Mouse (Mus musculus) heart, embryonic 12.5 days (tissue): ENCODE data around the gene Fbxo7. TPM values are rescaled to one million over a fixed set of nuclear protein-coding genes. Genes with fewer than 3 reads are reported as not detected.
A peak's percentile ranks its signal among the peaks of the same experiment; 100 is the strongest.

Source experiments
- ATAC-seq: fragments of 200-750 bp; cut with Nextera tagmentation; 2 replicates; pipeline ENCODE4 v1.8.0; 2017; ENCODE audit warnings: moderate TSS enrichment, moderate library complexity; ENCODE audit not compliant: insufficient number of reproducible peaks, low FRiP score
- H3K27ac ChIP-seq: fragments of 300-500 bp; sonication (generic); 2 replicates; pipeline ENCODE4 v1.5.1; 2016; ENCODE audit warnings: mild to moderate bottlenecking, moderate library complexity; ENCODE audit not compliant: poor library complexity, severe bottlenecking
- H3K27me3 ChIP-seq: fragments of 300-500 bp; sonication (generic); replicated peaks from 2 replicates; pipeline ENCODE4 v1.6.1; 2016; ENCODE audit warnings: mild to moderate bottlenecking, moderate library complexity
- H3K36me3 ChIP-seq: fragments of 300-500 bp; sonication (generic); 2 replicates; pipeline ENCODE4 v1.6.1; 2016; ENCODE audit warnings: mild to moderate bottlenecking, moderate library complexity
- H3K4me1 ChIP-seq: fragments of 300-500 bp; sonication (generic); replicated peaks from 2 replicates; pipeline ENCODE4 v1.6.1; 2016; ENCODE audit warnings: mild to moderate bottlenecking
- H3K4me2 ChIP-seq: fragments of 300-500 bp; sonication (generic); 2 replicates; pipeline ENCODE4 v1.6.1; 2016; ENCODE audit warnings: mild to moderate bottlenecking, moderate library complexity
- H3K4me3 ChIP-seq: fragments of 300-500 bp; sonication (generic); 2 replicates; pipeline ENCODE4 v1.5.1; 2016; ENCODE audit warnings: mild to moderate bottlenecking
- H3K9ac ChIP-seq: fragments of 300-500 bp; sonication (generic); 2 replicates; pipeline ENCODE4 v1.6.1; 2016; ENCODE audit warnings: mild to moderate bottlenecking, moderate library complexity
- H3K9me3 ChIP-seq: fragments of 300-500 bp; sonication (generic); replicated peaks from 2 replicates; pipeline ENCODE4 v1.6.1; 2016; ENCODE audit warnings: mild to moderate bottlenecking, moderate library complexity
- WGBS: fragments of 180-500 bp; shearing (Covaris S2); methylation state at CpG from one replicate; pipeline ENCODE4 v1.1.7; 2016; 5-methylcytosine and 5-hydroxymethylcytosine counted together
- polyA plus RNA-seq: library from polyadenylated mRNA; unstranded; fragments of >200 nt; fragmentation: Nextera tagmentation; extraction: Ambion mirVana; gene quantifications from 2 replicates; pipeline ENCODE4 v1.2.1, GENCODE M21; 2016

Fbxo7 gene
- 23.5 and 25.7 TPM in 2 replicates for polyA plus RNA-seq

DNA sequence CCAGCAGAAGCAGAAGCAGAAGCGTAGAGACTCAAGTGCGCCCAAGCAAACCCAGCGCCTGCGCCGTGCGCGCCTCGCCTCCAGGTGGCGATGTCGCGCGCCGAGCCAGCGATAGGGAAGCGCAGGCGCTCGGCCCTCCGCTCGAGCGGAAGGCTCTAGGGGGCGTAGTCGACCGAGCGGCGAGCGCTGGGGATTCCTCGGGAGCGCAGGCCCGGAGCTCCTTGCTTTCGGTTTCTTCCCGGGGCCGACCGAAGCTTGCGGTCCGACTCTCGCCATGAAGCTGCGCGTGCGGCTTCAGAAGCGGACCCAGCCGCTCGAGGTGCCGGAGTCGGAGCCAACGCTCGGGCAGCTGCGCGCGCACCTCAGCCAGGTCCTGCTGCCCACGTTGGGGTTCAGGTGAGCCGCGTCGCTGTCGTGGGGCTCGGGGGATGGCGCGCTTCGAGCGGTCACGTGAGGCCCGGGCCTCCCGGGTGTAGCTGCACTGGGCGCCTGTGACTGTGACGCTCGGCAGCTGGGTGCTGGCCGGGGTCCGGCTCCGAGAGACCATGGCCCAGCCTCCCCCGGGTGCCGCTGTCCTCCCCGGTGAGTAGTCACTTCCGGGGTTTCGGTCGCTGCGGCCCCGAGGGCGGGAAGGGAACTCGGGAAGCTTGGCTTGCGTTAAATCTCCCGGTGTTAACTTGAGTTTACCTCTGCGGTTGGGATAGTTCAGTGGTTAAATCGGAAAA is at the start of gene Fbxo7:
TSS of gene Fbxo7 (plus strand) at position 224 of the 725 bp plus-strand sequence.
- under 1% methylated on average over 82 of the region's 82 CpGs for WGBS
- no peaks in the 10 kb centered on the region for H3K9me3 ChIP-seq
- 0 out of 2 replicates have a peak, but pooled peaks cover 11% of the 10 kb centered on the region for H3K27me3 ChIP-seq
- H3K27ac ChIP-seq: peak within 1 kb of the TSS; percentile 82
- H3K4me1 ChIP-seq: 0 out of 2 replicates have a peak, but pooled peaks cover 5% of the 10 kb centered on the region
- peak; percentile 94 for ATAC-seq
- peak within 1 kb of the TSS; percentile 69 for H3K4me2 ChIP-seq
- peak within 1 kb of the TSS; percentile 75 for H3K4me3 ChIP-seq
- H3K36me3 ChIP-seq: no peaks in the 10 kb centered on the region
- peak within 1 kb of the TSS; percentile 82 for H3K9ac ChIP-seq

DNA sequence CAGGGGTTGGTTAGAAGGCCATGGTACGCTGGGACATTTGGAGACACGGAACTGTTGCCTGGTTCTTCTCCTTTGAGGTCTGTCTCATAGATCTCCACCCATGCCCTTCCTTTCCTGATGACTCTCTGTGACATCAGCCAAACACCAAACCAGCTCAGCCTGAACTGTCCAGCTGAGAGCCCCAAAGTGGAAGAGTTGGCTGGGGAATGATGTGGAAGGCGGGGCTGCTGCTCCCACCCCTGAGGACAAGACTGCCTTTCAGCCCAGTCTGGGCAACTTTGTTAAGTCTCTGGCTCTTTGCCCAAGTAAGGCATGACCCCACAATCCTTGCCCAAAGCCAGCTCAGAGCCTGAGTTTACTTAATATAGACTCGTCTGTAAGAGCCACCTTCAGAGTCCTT is 48.9 kb upstream of the Fbxo7 start:
- no peak overlapping the region for H3K27ac ChIP-seq
- H3K9ac ChIP-seq: no peak overlapping the region
- H3K36me3 ChIP-seq: no peaks in the 10 kb centered on the region
- ATAC-seq: no peak; the same call in 1 of the 2 replicates
- no peak overlapping the region for H3K4me3 ChIP-seq
- H3K4me2 ChIP-seq: no peak overlapping the region
- 72% methylated on average over 4 of the region's 4 CpGs for WGBS
- no peaks in the 10 kb centered on the region for H3K4me1 ChIP-seq
- 0 out of 2 replicates have a peak, but pooled peaks cover 6% of the 10 kb centered on the region for H3K27me3 ChIP-seq
- H3K9me3 ChIP-seq: peaks cover 4% of the 10 kb centered on the region; the same call in 1 of the 2 replicates

DNA sequence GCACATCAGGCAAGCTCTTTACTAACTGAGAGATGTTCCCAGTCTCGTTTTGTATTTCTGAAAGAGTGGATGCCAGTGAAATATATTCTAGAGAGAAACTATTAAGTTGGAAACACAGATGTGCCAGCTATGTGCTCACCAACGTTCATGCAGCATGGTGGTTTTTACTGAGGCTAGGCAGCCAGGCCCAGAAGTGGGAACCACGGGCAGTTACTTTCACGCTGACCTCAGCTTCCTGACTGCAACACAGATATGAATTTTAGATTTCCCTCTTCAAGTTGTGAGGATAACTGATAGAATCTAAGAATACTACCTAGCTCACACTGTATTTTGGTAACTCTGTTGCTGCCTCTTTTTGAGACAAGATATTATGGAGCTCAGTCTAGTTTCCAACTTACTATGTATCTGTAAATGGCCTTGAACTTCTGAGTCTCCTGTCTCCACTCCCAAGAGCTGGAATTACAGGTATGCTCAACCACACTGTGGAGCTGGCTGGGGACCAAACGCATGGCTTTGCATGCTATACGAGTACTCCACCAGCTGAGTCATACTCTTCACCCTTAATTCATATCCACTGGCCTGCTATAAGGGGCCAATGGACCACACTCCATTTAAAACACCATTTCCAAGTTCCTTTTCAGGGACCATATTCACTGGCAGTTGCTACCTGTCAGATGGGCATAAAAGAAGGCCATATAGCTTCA is 32.2 kb upstream of the Fbxo7 start:
- no peaks in the 10 kb centered on the region for H3K4me1 ChIP-seq
- no peak overlapping the region for H3K4me2 ChIP-seq
- H3K9ac ChIP-seq: no peak overlapping the region
- ATAC-seq: no peak
- 67% methylated on average over 6 of the region's 6 CpGs for WGBS
- H3K36me3 ChIP-seq: no peaks in the 10 kb centered on the region
- H3K9me3 ChIP-seq: no peaks in the 10 kb centered on the region
- no peak overlapping the region for H3K4me3 ChIP-seq
- no peaks in the 10 kb centered on the region for H3K27me3 ChIP-seq
- H3K27ac ChIP-seq: no peak overlapping the region

DNA sequence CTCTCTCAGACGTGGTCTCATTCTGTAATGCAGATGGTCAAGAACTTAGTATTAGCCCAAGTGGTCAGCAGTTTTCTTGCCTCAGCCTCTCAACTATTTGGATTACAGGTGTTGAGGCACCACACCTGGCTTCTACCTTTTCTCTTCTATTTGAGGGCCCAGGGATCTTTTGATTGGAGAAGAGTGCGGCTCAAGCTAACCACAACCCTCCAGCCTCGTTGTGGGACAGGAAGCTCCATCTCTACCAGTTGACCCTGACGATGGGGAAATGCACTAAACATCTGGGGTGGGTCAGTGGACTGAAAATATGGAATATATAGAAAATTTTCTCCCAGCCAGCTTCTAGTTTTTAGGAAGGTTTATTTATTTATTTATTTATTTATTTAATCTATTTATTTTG is 29.4 kb upstream of the Fbxo7 start:
- Histone ChIP-seq H3K27me3 (no peaks in the 10 kb centered on the region), H3K27ac (no peak overlapping the region), H3K9me3 (no peaks in the 10 kb centered on the region), H3K36me3 (no peaks in the 10 kb centered on the region), H3K9ac (no peak overlapping the region), H3K4me1 (0 out of 2 replicates have a peak, but pooled peaks cover 4% of the 10 kb centered on the region), H3K4me3 (no peak overlapping the region), H3K4me2 (no peak overlapping the region)
- 81% methylated on average over 4 of the region's 4 CpGs for WGBS
- no peak for ATAC-seq

DNA sequence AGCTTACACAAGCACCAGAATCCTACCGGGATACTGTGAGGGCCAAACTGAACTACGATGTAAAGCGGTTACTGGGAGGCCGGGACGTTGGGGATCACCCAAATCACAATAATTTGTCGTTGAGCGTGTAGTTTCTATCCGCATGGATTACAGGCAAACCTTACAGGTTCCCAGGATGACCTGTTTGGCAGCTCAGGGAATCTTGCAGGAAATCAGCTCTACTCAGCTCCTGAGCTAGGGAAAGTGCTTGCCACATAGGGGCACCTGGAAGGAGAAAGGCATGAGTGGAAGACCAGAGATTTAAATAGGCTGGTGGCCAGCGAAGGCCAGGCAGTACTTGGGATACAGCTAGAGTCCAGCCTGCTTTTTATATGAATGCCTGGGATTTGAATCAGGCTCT is 27.9 kb upstream of the Fbxo7 start:
- 0 out of 2 replicates have a peak, but pooled peaks cover 4% of the 10 kb centered on the region for H3K4me1 ChIP-seq
- H3K4me2 ChIP-seq: no peak overlapping the region
- H3K27ac ChIP-seq: no peak overlapping the region
- H3K27me3 ChIP-seq: no peaks in the 10 kb centered on the region
- ATAC-seq: no peak
- H3K36me3 ChIP-seq: no peaks in the 10 kb centered on the region
- H3K4me3 ChIP-seq: no peak overlapping the region
- 85% methylated on average over 9 of the region's 9 CpGs for WGBS
- H3K9me3 ChIP-seq: no peaks in the 10 kb centered on the region; the same call in 1 of the 2 replicates
- no peak overlapping the region for H3K9ac ChIP-seq

DNA sequence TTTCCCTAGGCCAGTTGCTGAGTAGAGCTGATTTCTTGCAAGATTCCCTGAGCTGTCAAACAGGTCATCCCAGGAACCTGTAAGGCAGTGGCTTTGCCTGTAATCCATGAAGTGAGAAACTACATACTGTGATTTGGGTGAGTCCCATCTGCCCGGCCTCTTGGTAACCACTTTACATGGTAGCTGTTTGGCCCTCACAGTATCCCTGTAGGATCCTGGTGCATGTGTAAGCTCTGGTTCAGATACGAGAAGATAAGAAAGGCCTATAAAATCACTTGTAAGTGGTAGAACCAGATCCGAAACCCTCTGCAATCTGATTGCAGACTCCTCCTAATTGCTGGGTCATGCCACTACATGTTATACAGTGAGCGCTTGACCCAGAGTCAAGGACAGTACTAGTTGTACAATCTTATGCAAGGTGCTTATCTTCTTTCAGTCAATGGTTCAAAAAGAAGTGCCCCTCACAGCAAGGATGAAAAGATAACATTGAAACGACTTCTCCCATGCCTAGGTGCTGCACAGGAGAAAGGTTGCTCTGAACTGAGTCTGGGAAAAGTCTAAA is 27.1 kb upstream of the Fbxo7 start:
- no peaks in the 10 kb centered on the region for H3K27me3 ChIP-seq
- H3K27ac ChIP-seq: no peak overlapping the region
- 0 out of 2 replicates have a peak, but pooled peaks cover 4% of the 10 kb centered on the region for H3K4me1 ChIP-seq
- no peak overlapping the region for H3K4me3 ChIP-seq
- ATAC-seq: no peak
- no peak overlapping the region for H3K9ac ChIP-seq
- WGBS: 67% methylated on average over 5 of the region's 5 CpGs
- no peaks in the 10 kb centered on the region; the same call in 1 of the 2 replicates for H3K9me3 ChIP-seq
- H3K4me2 ChIP-seq: no peak overlapping the region
- H3K36me3 ChIP-seq: no peaks in the 10 kb centered on the region

DNA sequence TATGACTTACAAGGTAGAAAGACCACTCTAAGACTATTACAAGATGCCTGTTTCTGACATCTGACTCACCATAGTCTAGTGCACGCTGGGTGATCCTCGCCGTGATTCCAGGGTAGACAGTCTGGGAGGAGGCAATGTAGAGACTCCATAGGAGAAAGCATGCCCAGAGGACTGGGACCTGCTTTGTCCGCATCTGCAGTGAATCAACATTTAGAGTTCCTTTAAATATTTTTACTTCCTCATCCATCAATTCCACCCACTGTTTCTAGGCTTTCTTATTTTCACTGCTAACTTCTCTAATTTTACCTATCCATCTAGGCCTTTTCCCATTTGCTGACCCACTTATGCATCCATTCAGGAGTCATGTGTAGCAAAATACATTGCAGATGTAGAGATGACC is 21.3 kb upstream of the Fbxo7 start:
- H3K4me2 ChIP-seq: no peak overlapping the region
- no peak for ATAC-seq
- H3K27me3 ChIP-seq: no peaks in the 10 kb centered on the region
- no peaks in the 10 kb centered on the region; the same call in 1 of the 2 replicates for H3K9me3 ChIP-seq
- H3K9ac ChIP-seq: no peak overlapping the region
- 79% methylated on average over 4 of the region's 4 CpGs for WGBS
- H3K27ac ChIP-seq: no peak overlapping the region
- no peaks in the 10 kb centered on the region for H3K36me3 ChIP-seq
- 0 out of 2 replicates have a peak, but pooled peaks cover 4% of the 10 kb centered on the region for H3K4me1 ChIP-seq
- no peak overlapping the region for H3K4me3 ChIP-seq

DNA sequence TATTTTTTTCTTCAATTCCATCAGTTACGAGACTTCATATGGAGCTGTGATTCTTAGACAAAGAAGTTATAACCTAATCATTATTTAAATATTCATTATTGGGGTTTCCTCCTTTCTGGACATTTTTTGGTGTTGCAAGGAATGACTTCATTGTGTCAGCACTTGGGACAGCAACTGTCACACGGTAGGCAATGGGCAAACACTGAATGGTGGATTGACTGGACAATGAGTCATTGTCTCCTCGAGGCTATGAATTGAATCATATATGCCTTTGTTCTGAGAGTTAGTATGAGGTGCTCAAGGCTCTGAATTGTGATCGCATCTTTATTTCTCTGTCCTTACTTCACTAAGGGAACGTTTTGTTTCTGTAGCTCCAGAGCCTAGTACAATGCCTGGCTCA is 15.3 kb upstream of the Fbxo7 start:
- Histone ChIP-seq H3K27me3 (no peaks in the 10 kb centered on the region), H3K27ac (no peak overlapping the region), H3K9me3 (no peaks in the 10 kb centered on the region), H3K36me3 (no peaks in the 10 kb centered on the region), H3K4me2 (no peak overlapping the region), H3K4me3 (no peak overlapping the region), H3K4me1 (no peaks in the 10 kb centered on the region), H3K9ac (no peak overlapping the region)
- WGBS: 74% methylated on average over 5 of the region's 5 CpGs
- no peak for ATAC-seq

DNA sequence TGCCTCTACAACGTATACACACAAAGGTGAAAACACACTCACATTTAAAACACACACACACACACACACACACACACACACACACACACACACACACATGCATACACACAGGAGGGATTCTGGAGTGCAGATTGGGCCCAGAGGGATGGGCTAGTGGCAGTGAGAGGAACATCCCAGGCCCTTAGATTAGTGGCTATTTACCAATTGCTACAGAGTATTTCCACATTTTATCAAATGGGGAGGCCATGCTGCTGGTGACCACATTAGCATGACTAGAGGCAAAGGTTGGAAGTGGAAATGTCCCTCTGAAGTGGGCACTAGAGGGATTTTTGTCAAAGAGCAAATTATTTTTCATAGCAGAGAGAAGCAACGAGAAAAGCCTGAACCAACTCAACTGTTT is 12.1 kb upstream of the Fbxo7 start:
- H3K27ac ChIP-seq: no peak overlapping the region
- no peaks in the 10 kb centered on the region for H3K36me3 ChIP-seq
- H3K27me3 ChIP-seq: no peaks in the 10 kb centered on the region
- no peak overlapping the region for H3K4me3 ChIP-seq
- H3K4me2 ChIP-seq: no peak overlapping the region
- ATAC-seq: no peak
- no peaks in the 10 kb centered on the region for H3K4me1 ChIP-seq
- 81% methylated on average over 2 of the region's 2 CpGs for WGBS
- H3K9ac ChIP-seq: no peak overlapping the region
- no peaks in the 10 kb centered on the region for H3K9me3 ChIP-seq

DNA sequence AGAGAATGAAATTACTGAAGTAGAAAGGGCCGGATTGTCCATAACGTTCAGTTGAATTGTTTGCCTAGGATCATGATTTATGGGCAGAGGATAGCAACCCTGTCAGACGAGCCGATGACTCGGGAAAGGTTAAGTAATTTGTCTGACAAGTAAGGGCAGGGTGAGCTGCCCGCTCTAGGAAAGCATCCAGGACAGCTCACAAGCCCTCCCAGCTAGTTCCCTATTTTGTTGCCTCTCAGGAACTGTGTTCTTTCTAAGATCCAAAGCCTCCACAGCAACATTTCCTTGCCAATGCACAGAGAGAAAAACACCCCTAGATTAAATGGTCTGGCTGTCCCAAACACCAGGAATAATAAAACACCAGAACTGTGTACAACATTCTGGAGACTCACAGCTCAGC is 11.1 kb upstream of the Fbxo7 start:
- 60% methylated on average over 6 of the region's 6 CpGs for WGBS
- no peaks in the 10 kb centered on the region for H3K27me3 ChIP-seq
- H3K36me3 ChIP-seq: no peaks in the 10 kb centered on the region
- no peaks in the 10 kb centered on the region for H3K9me3 ChIP-seq
- no peak overlapping the region for H3K4me3 ChIP-seq
- no peaks in the 10 kb centered on the region for H3K4me1 ChIP-seq
- no peak overlapping the region for H3K9ac ChIP-seq
- no peak overlapping the region for H3K4me2 ChIP-seq
- H3K27ac ChIP-seq: no peak overlapping the region
- ATAC-seq: no peak

DNA sequence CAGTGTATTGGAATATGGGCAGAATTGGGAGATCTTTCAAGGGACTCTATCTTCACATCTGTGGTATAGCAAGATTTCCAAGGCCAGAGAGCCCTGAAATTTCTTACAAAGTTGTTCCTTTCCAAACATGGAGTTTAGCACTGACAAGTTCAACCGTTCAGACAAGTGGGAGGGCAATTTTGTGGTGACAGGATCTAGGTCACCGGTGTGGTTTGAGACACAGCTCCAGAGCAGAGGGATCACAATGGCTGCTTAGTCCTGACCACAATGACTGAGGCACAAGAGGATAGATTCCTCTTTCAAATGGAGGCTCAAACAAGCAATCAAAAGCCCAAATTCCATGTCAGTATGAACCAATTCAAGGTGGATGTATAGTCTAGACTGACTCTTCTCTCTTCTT is 10.6 kb upstream of the Fbxo7 start:
- Histone ChIP-seq H3K27me3 (no peaks in the 10 kb centered on the region), H3K4me2 (no peak overlapping the region), H3K9me3 (no peaks in the 10 kb centered on the region), H3K27ac (no peak overlapping the region), H3K4me1 (no peaks in the 10 kb centered on the region), H3K4me3 (no peak overlapping the region), H3K9ac (no peak overlapping the region), H3K36me3 (no peaks in the 10 kb centered on the region)
- WGBS: 77% methylated on average over 2 of the region's 2 CpGs
- no peak for ATAC-seq
